ENCODE assay signal across 19 mouse cellular contexts in genomic region chr8:53222194-53222593, GRCm38 (mm10).
DNase-seq lines count a peak whose midpoint lies in the region; ATAC-seq lines count a peak whose summit lies in the region.
"Had no signal": no experiment of that assay in that cellular context is flagged by ENCODE, and none has a peak within 500 bp of the region (broad histone marks: within the 10 kb centered on the region; RNA-seq: fewer than 3 reads in every experiment).

No protein-coding gene starts in this region.

- DNase-seq in cerebellum, postnatal 4 days (ENCODE audit: low spot score in 2 of 2) = no peak
- DNase-seq in cerebellum, adult 8-10 months = peak; percentile 6
- peak; percentile 38 to 39 for DNase-seq in cerebellum, postnatal 14 days
- peak; percentile 6 for DNase-seq in retina, postnatal 1 day
- DNase-seq in right cerebral cortex, adult 18-20 months = no peak
- no peak for DNase-seq in embryo, embryonic 10.5 days (ENCODE audit: low spot score)
- DNase-seq: adrenal gland, postnatal 14 days; B cell, adult 2 months; embryo, embryonic 11 days; heart, adult 18-20 months; heart, postnatal 10 days; heart, postnatal 4 days; kidney, adult 11 months had no signal

- ATAC-seq in cerebellum, adult (ENCODE audit: insufficient number of reproducible peaks, low FRiP score, low TSS enrichment) = peak; percentile 95
- ATAC-seq in megakaryocyte progenitor cell, adult 5-6 weeks (replicated peaks; ENCODE audit: poor library complexity) = no peak
- ATAC-seq: CD4-positive, CD25-positive, alpha-beta regulatory T cell, adult 4 months; forebrain, embryonic 15.5 days; hindbrain, embryonic 16.5 days; inflammation-experienced regulatory T-cells, adult 6 months had no signal

Comparison
In these comparisons a context has a peak if more than half of its experiments do, and no peak if none do; other contexts are left out.
1. DNase-seq: peak in cerebellum, adult 8-10 months (single experiment), cerebellum, postnatal 14 days (2 of 2) and retina, postnatal 1 day (single experiment); none in cerebellum, postnatal 4 days (0 of 2), right cerebral cortex, adult 18-20 months (single experiment) and embryo, embryonic 10.5 days (single experiment).